In genomic region chr13:84809605-84810004, GRCm38 (mm10) we compare ENCODE assay signal across 19 mouse cellular contexts.
A peak's percentile ranks its signal among the peaks of the same experiment; 100 is the strongest.
DNase-seq lines count a peak whose midpoint lies in the region; ATAC-seq lines count a peak whose summit lies in the region.
"Had no signal": no experiment of that assay in that cellular context is flagged by ENCODE, and none has a peak within 500 bp of the region (broad histone marks: within the 10 kb centered on the region; RNA-seq: fewer than 3 reads in every experiment).

No protein-coding gene starts in this region.

- WGBS in limb, embryonic 15.5 days = 93% methylated on average over 3 of the region's 3 CpGs
- WGBS in limb, embryonic 10.5 days = 98% methylated on average over 3 of the region's 3 CpGs
- 83% methylated on average over 3 of the region's 3 CpGs for WGBS in neural tube, embryonic 11.5 days

- H3K4me2 ChIP-seq in limb, embryonic 15.5 days = no peak overlapping the region
- no peak overlapping the region for H3K4me2 ChIP-seq in neural tube, embryonic 11.5 days (ENCODE audit: low read depth)

- no peak overlapping the region for H3K4me3 ChIP-seq in limb, embryonic 15.5 days
- H3K4me3 ChIP-seq in limb, embryonic 10.5 days = no peak overlapping the region
- H3K4me3 ChIP-seq in neural tube, embryonic 11.5 days (ENCODE audit: low read depth, low read length) = no peak overlapping the region

- no peaks in the 10 kb centered on the region for H3K4me1 ChIP-seq in limb, embryonic 15.5 days
- no peaks in the 10 kb centered on the region for H3K4me1 ChIP-seq in limb, embryonic 10.5 days
- no peaks in the 10 kb centered on the region for H3K4me1 ChIP-seq in neural tube, embryonic 11.5 days (ENCODE audit: control insufficient read depth, insufficient read depth, low read length)

- H3K27ac ChIP-seq in limb, embryonic 15.5 days = no peak overlapping the region
- no peak overlapping the region for H3K27ac ChIP-seq in limb, embryonic 10.5 days
- H3K27ac ChIP-seq in neural tube, embryonic 11.5 days (ENCODE audit: low read depth, low read length) = no peak overlapping the region

- no peaks in the 10 kb centered on the region for H3K9me3 ChIP-seq in limb, embryonic 15.5 days
- no peaks in the 10 kb centered on the region for H3K9me3 ChIP-seq in limb, embryonic 10.5 days (replicated peaks)
- H3K9me3 ChIP-seq in neural tube, embryonic 11.5 days (ENCODE audit: control insufficient read depth, low read length) = no peaks in the 10 kb centered on the region
- H3K9me3 ChIP-seq: G1E had no signal

- no peaks in the 10 kb centered on the region for H3K36me3 ChIP-seq in limb, embryonic 15.5 days
- H3K36me3 ChIP-seq in limb, embryonic 10.5 days = no peaks in the 10 kb centered on the region
- no peaks in the 10 kb centered on the region for H3K36me3 ChIP-seq in neural tube, embryonic 11.5 days (ENCODE audit: control insufficient read depth, insufficient read depth, low read length)
- H3K36me3 ChIP-seq: G1E had no signal

- H3K27me3 ChIP-seq in limb, embryonic 15.5 days = no peaks in the 10 kb centered on the region
- H3K27me3 ChIP-seq in limb, embryonic 10.5 days (ENCODE audit: low read depth, poor library complexity, severe bottlenecking) = no peaks in the 10 kb centered on the region
- H3K27me3 ChIP-seq in neural tube, embryonic 11.5 days (ENCODE audit: control insufficient read depth, insufficient read depth, low read length) = no peaks in the 10 kb centered on the region
- H3K27me3 ChIP-seq: CH12.LX, Patski had no signal

- H3K9ac ChIP-seq in limb, embryonic 15.5 days = no peak overlapping the region
- H3K9ac ChIP-seq in neural tube, embryonic 11.5 days (ENCODE audit: low read length) = no peak overlapping the region

- DNase-seq in limb, embryonic 10.5 days (ENCODE audit: low spot score) = no peak
- no peak for DNase-seq in neural tube, embryonic 11.5 days (ENCODE audit: low spot score)
- DNase-seq in neural tube, embryonic 10.5 days (ENCODE audit: extremely low spot score, low spot score) = no peak
- DNase-seq: adrenal gland, adult 2 months; adrenal gland, adult 8-10 months; adrenal gland, postnatal 10 days; adrenal gland, postnatal 14 days; adrenal gland, postnatal 25 days; adrenal gland, postnatal 36 days; B cell, adult 2 months; cerebellum, adult 11 months; cerebellum, adult 11-12 months; cerebellum, adult 18-20 months had no signal

- ATAC-seq in limb, embryonic 15.5 days (ENCODE audit: insufficient number of reproducible peaks, low FRiP score, low TSS enrichment, low read depth) = 0 out of 2 replicates have a peak, but pooled peaks have one; percentile 63
- ATAC-seq in neural tube, embryonic 11.5 days (ENCODE audit: insufficient read depth, low FRiP score, low TSS enrichment) = peak; percentile 58; the same call in 1 of the 2 replicates
- ATAC-seq: activated CD4-positive, CD25-positive, alpha-beta regulatory T cell, adult 4 months; CD4-positive, CD25-positive, alpha-beta regulatory T cell, adult 4 months; Patski had no signal
